Mouse (Mus musculus) ES-Bruce4 (cell line): ENCODE data around the gene Als2cr12.

Source experiments
- CTCF ChIP-seq: IDR thresholded peaks from one replicate; pipeline ENCODE4 v1.8.1; 2011; ENCODE audit warnings: low read depth, low read length
- POLR2A ChIP-seq: IDR thresholded peaks from one replicate; pipeline ENCODE4 v1.8.1; 2011; ENCODE audit warnings: low read length; ENCODE audit not compliant: insufficient read depth

GRCm38 (mm10) chr1:58744645-58745044, 48.9 kb upstream of the Als2cr12 start:
- TF ChIP-seq CTCF, result no peak
- no peak for TF ChIP-seq POLR2A
